Mouse (Mus musculus): ENCODE measurements around the gene Btbd6. TPM values are rescaled to one million over a fixed set of nuclear protein-coding genes. Genes with fewer than 3 reads are reported as not detected.

Gene Btbd6
- polyA plus RNA-seq, 1 experiment: 25.3 TPM

GRCm38 (mm10) chr12:113002667-113003066 is 26.4 kb downstream of the Btbd6 start:
- H3K4me1 ChIP-seq: peaks cover 31% of the 10 kb centered on the region
- no peak for TF ChIP-seq GATA1 (IDR thresholded peaks at IDR 0.05; ENCODE audit: borderline replicate concordance, low read length)
- TF ChIP-seq FLI1 (IDR thresholded peaks at IDR 0.05; ENCODE audit: low read length): no peak
- no peak overlapping the region for H3K4me3 ChIP-seq (replicated peaks)
- no peaks in the 10 kb centered on the region for H3K9me3 ChIP-seq
- H3K36me3 ChIP-seq (replicated peaks; ENCODE audit: low read length): peaks cover 4% of the 10 kb centered on the region
- H3K27me3 ChIP-seq (replicated peaks): peaks cover 39% of the 10 kb centered on the region

DNA sequence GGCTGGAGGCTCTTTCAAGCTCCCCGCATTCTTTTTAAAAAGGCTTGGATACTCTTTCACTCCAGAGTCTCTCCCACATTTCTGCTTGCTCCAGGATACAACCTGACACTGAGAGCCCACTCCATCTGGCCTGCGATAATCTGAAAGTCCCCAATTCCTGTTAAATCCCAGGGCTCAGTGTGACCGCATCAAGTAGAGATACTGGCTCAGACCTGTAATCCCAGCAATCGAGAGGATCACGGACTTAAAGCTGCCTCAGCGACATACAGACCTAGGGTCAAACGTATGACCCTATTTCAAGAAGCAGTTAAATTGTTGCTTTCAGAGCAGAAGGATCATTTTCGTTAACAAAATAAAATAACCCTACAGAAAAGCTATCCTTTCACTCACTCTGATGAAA is 27.7 kb downstream of the Btbd6 start:
- Histone ChIP-seq H3K4me3 (replicated peaks) (no peak overlapping the region), H3K27me3 (replicated peaks) (peaks cover 52% of the 10 kb centered on the region), H3K4me1 (peaks cover 19% of the 10 kb centered on the region), H3K9me3 (no peaks in the 10 kb centered on the region), H3K36me3 (replicated peaks; ENCODE audit: low read length) (no peaks in the 10 kb centered on the region)
- no peak for TF ChIP-seq FLI1 (IDR thresholded peaks at IDR 0.05; ENCODE audit: low read length)
- no peak for TF ChIP-seq GATA1 (IDR thresholded peaks at IDR 0.05; ENCODE audit: borderline replicate concordance, low read length)

DNA sequence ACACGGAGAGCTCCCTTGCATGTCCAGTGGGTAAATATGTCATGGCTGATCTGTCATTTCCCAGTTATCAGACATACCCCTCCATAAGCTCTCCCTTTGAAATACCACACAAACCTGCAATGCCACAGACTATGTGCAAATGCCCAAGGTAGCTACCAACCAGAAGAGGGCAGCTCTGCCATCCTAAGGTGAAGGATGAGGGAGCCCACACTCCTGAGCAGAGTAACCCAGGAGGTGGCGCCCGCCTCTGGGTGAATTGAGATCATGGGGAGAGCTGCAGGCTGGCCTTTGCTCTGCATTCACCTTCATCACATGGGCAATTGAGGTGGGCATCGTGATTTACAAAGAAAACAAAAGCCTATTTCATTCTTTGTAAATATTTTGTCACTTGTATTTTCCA is 28.7 kb downstream of the Btbd6 start:
- TF ChIP-seq GATA1 (IDR thresholded peaks at IDR 0.05; ENCODE audit: borderline replicate concordance, low read length) (no peak), FLI1 (IDR thresholded peaks at IDR 0.05; ENCODE audit: low read length) (no peak)
- no peaks in the 10 kb centered on the region for H3K9me3 ChIP-seq
- H3K4me1 ChIP-seq: peaks cover 15% of the 10 kb centered on the region
- no peaks in the 10 kb centered on the region for H3K36me3 ChIP-seq (replicated peaks; ENCODE audit: low read length)
- peaks cover 60% of the 10 kb centered on the region for H3K27me3 ChIP-seq (replicated peaks)
- no peak overlapping the region for H3K4me3 ChIP-seq (replicated peaks)

DNA sequence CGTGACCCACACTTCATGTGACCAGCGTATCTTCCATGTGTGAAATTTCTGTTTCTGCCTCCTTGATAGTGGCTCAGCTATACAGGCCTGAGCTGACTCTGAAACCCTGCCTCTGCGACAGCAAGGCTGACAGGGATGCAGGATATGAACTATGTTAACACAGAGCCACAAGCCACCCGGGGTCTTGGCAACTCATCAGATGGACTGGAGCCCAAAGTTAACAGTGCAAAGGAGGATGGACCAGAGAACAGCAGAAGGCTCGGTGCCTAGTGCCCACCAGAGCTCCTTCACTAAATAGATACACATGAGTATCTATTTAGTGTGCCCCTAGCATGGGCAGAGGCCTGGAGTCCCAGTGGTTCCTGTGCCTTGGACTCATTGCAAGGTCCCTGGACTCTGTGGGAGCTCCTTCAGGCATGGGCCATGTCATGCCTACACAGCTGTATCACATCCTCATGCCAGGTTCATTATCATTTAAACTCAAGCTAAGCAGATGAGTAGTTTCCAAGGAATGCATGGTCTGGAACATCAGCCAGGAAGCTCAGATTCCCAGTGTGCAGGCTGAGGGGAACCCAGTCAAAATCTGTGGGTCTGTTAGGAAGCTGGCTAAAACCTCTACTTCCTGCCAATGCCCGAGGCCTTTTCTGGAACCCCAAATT is 35.5 kb downstream of the Btbd6 start:
- peaks cover 53% of the 10 kb centered on the region for H3K27me3 ChIP-seq (replicated peaks)

DNA sequence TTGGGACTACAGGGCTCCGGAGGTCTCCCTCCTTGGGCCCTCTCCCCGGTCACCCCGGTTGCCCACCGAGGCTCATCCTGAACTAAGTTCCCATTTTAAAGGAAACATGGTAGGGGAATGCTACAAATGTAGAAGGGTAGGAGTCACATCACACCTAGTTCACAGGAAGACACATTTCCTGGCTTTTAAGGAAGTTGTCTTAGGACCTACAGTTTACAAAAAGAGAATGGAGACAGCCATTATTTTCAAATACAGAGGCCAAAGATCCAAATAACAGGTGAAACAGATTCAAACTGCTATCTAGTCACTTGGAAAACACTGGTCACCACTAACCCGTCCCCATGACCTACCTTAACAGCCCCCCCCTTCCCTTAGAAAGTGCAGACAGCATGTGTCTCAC is 36.2 kb downstream of the Btbd6 start:
- H3K4me1 ChIP-seq: peaks cover 56% of the 10 kb centered on the region
- no peaks in the 10 kb centered on the region for H3K36me3 ChIP-seq (replicated peaks; ENCODE audit: low read length)
- TF ChIP-seq FLI1 (IDR thresholded peaks at IDR 0.05; ENCODE audit: low read length): no peak
- H3K4me3 ChIP-seq (replicated peaks): peak overlapping the region; percentile 8
- H3K27me3 ChIP-seq (replicated peaks): peaks cover 52% of the 10 kb centered on the region
- no peaks in the 10 kb centered on the region for H3K9me3 ChIP-seq

More for the DNA sequence above, 35.5 kb downstream of the Btbd6 start:
- peaks cover 50% of the 10 kb centered on the region for H3K4me1 ChIP-seq
- H3K36me3 ChIP-seq (replicated peaks; ENCODE audit: low read length): no peaks in the 10 kb centered on the region
- TF ChIP-seq FLI1 (IDR thresholded peaks at IDR 0.05; ENCODE audit: low read length) (no peak), GATA1 (IDR thresholded peaks at IDR 0.05; ENCODE audit: borderline replicate concordance, low read length) (no peak)
- no peaks in the 10 kb centered on the region for H3K9me3 ChIP-seq
- peak overlapping the region; percentile 14 for H3K4me3 ChIP-seq (replicated peaks)

GRCm38 (mm10) chr12:113013021-113013491 is 36.8 kb downstream of the Btbd6 start:
- Histone ChIP-seq H3K4me3 (replicated peaks) (peak overlapping the region; percentile 100), H3K36me3 (replicated peaks; ENCODE audit: low read length) (no peaks in the 10 kb centered on the region), H3K9me3 (no peaks in the 10 kb centered on the region), H3K27me3 (replicated peaks) (peaks cover 48% of the 10 kb centered on the region), H3K4me1 (peaks cover 60% of the 10 kb centered on the region)
- TF ChIP-seq FLI1 (IDR thresholded peaks at IDR 0.05; ENCODE audit: low read length) (no peak), GATA1 (IDR thresholded peaks at IDR 0.05; ENCODE audit: borderline replicate concordance, low read length) (no peak)

DNA sequence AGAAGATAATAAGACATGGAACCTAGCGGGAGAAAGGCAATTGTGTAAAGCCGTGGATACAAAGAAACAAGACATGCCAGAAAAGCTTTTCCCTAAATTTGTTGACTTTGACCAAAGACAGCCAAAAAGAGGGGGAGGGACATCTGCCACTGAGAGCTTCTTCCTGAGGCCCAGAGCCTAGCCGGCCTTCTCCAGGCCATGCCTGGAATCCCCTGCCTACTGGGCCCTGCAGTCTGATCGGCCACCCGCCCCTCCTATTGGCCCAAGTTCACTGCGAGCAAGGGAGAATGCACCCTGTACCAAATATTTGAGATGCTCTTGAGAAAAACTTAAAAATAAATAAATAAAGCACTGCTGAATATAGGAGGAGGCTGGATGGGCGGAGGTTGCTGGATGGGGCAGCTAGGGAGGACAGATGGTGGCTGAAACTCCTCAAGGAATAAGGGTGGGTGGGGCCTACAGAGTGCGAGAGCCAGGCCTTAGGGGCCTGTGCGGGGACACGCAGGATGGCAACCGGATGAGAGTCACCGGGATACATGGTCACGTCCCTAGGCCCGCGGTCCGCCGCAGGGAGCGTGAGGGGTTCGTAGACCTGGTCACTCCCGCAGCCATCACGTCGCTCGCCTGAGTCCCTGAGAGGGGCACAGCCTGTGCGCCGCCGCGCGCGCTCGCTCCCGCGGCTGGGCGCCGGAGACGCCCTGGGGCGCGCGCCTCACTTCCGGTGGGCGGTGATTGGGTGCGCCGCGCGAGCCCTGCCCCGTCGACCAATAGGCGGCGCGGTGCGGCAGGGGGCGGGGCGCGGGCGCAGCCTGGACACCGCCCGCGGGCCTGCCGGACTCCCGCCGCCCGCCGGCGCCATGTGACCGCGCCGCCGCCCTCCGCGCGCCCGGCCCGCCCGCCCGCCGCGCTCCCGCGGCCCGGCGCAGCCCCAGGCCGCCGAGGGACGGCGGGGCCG is 37.6 kb downstream of the Btbd6 start, which contains the start of gene Pacs2:
TSS of gene Pacs2 (plus strand) at position 905 of the 955 bp plus-strand sequence.
- H3K4me1 ChIP-seq: peaks cover 60% of the 10 kb centered on the region
- no peaks in the 10 kb centered on the region for H3K9me3 ChIP-seq
- TF ChIP-seq FLI1 (IDR thresholded peaks at IDR 0.05; ENCODE audit: low read length) (peak; percentile 29; the same call in 1 of the 2 replicates), GATA1 (IDR thresholded peaks at IDR 0.05; ENCODE audit: borderline replicate concordance, low read length) (no peak)

DNA sequence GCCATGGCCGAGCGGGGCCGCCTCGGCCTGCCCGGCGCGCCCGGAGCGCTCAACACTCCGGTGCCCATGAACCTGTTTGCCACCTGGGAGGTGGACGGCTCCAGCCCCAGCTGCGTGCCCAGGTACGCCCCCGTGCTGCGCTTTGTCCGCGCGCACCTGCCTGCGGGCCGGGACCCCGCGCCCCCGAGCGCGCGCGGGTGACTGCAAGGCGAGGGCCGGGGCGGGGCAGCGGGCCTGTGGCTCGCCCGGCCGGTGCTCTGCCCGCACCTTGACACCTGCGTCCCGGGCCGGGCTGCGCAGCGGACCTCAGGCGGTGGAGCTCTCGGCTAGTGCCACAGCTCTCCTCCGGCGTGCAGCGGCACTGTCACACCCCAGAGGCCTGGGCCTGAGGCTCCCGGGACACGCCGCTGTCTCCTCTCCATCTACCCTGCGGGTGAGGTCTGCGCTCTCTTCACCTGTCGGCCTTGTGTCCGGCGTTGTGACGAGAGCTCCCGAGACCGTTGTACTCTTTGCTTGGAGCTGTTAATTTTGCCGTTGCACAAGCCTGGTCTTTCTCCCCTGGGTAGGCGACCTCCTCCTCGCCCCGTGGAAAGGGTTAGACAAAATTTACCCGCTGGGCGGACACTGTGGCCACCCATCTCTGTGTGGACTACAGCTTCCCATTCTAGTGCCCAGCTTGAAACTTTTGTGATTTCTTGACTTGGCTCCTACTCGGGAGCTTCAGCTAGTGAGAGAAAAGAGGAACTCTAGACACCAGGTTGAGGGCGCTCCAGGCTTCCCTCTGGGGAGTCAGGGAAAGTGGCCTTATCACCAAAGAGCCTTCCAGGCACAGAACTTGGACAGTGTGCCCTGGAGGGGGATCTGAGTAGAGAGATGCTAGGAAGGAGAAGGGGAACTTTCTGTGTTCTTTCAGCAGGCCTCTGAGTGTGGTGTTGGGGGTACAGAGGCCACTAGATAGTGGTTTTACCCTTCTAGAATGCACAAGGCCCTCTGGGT is 38.6 kb downstream of the Btbd6 start:
- peaks cover 33% of the 10 kb centered on the region for H3K27me3 ChIP-seq (replicated peaks)
- H3K9me3 ChIP-seq: no peaks in the 10 kb centered on the region
- H3K4me3 ChIP-seq (replicated peaks): peak overlapping the region; percentile 100
- TF ChIP-seq FLI1 (IDR thresholded peaks at IDR 0.05; ENCODE audit: low read length) (no peak), GATA1 (IDR thresholded peaks at IDR 0.05; ENCODE audit: borderline replicate concordance, low read length) (no peak)
- H3K4me1 ChIP-seq: peaks cover 60% of the 10 kb centered on the region
- H3K36me3 ChIP-seq (replicated peaks; ENCODE audit: low read length): no peaks in the 10 kb centered on the region

More for the DNA sequence above, 37.6 kb downstream of the Btbd6 start, which contains the start of gene Pacs2:
- peaks cover 42% of the 10 kb centered on the region for H3K27me3 ChIP-seq (replicated peaks)
- no peaks in the 10 kb centered on the region for H3K36me3 ChIP-seq (replicated peaks; ENCODE audit: low read length)
- H3K4me3 ChIP-seq (replicated peaks): peak within 1 kb of the TSS; percentile 100

GRCm38 (mm10) chr12:113015956-113016355 is 39.7 kb downstream of the Btbd6 start:
- Histone ChIP-seq H3K4me1 (peaks cover 60% of the 10 kb centered on the region), H3K27me3 (replicated peaks) (peaks cover 33% of the 10 kb centered on the region), H3K4me3 (replicated peaks) (peak overlapping the region; percentile 48), H3K36me3 (replicated peaks; ENCODE audit: low read length) (no peaks in the 10 kb centered on the region), H3K9me3 (no peaks in the 10 kb centered on the region)
- TF ChIP-seq GATA1 (IDR thresholded peaks at IDR 0.05; ENCODE audit: borderline replicate concordance, low read length) (no peak), FLI1 (IDR thresholded peaks at IDR 0.05; ENCODE audit: low read length) (no peak)

Measured in megakaryocyte, embryonic 14.5 days (primary cell).